Mouse (Mus musculus): ENCODE data around the gene Rln3.

DNA sequence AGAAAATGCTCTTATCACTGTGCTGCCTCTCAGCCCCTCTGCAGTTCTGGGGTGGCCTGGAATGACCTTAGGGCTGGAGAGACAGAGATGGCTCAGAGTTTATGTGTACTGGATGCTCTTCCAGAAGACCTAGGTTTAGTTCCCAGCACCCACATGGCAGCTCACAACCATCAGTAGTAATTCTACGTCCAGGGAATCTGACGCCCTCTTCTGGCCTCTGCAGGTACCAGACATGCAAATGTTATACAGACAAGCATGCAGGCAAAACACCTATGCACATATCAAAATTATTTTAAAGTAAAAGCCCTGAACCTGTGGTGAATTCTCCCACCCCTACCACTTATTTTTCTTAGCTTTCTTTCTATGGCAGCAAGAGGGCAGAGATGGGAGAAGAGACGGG is 1.7 kb upstream of the Rln3 start:
- TF ChIP-seq TCF3 (IDR thresholded peaks at IDR 0.05; ENCODE audit: insufficient read length, low read depth) (no peak), POLR2A (IDR thresholded peaks at IDR 0.05; ENCODE audit: insufficient read length, low read depth) (no peak), MYOD1 (IDR thresholded peaks at IDR 0.05; ENCODE audit: control insufficient read depth in 1 of 3, insufficient read length in 2 of 3, low read depth in 2 of 3) (no peak)

Data from myocyte (in vitro differentiated cells).